Mouse (Mus musculus): ENCODE data around the gene Pex11g. TPM values are rescaled to one million over a fixed set of nuclear protein-coding genes. Genes with fewer than 3 reads are reported as not detected.

Pex11g gene
- polyA plus RNA-seq, 1 experiment: 4.6 TPM

DNA sequence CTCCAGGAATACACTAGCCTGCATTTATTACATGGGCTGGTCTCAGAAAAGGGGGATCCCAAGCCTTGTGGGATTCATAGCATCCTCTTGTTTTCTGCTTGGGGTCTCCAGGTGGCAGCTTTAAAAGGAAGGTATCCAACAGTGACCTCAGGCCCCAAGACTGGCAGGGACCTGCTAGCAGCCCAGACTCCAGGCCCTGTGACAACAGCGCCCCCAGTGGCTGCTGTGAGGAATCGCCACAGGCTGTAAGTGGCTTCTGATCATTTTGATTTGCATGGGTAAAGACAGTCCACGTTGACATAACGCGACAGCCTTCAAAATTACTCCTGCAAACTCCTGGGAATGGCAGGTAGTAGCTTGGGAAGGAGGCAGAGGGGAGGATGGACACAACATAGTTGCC is 16.8 kb downstream of the Pex11g start:
- Histone ChIP-seq H3K27ac (ENCODE audit: insufficient read depth, low read length) (no peak overlapping the region), H3K9me3 (replicated peaks; ENCODE audit: control insufficient read depth, insufficient read depth, low read length, poor library complexity, severe bottlenecking) (peaks cover 3% of the 10 kb centered on the region; the same call in 1 of the 2 replicates), H3K27me3 (ENCODE audit: control insufficient read depth, insufficient read depth, low read length, poor library complexity, severe bottlenecking) (no peaks in the 10 kb centered on the region), H3K4me3 (ENCODE audit: low read depth, low read length) (no peak overlapping the region), H3K36me3 (ENCODE audit: control insufficient read depth, insufficient read depth, low read length, poor library complexity, severe bottlenecking) (peaks cover 72% of the 10 kb centered on the region), H3K9ac (ENCODE audit: low read depth, poor library complexity, severe bottlenecking) (no peak overlapping the region), H3K4me1 (ENCODE audit: control insufficient read depth, insufficient read depth, low read length) (no peaks in the 10 kb centered on the region)
- TF ChIP-seq EP300 (IDR thresholded peaks at IDR 0.05; ENCODE audit: insufficient read depth, low read depth, low read length) (no peak), CTCF (IDR thresholded peaks at IDR 0.05; ENCODE audit: low read depth, low read length) (peak; percentile 97), POLR2A (IDR thresholded peaks at IDR 0.05; ENCODE audit: insufficient read depth, low read length) (no peak)

DNA sequence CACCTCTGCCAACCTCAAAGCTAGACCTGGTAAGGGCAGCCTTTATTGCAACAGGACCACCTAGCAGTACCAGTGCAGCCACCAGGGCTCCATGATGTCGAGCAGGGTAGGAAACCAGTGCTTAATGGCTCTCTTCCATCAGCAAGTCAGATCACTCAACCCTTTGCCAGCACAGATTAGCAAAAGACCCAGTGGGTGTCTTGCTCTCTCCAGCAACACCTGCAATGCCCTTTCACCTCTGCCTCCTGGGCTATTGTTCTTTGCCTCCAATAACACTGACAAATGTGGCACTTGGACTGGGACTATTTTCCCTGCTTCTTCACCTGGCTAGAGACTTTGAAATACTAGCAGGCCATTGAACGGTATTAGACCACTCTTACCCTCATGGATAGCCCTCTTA is 18.3 kb downstream of the Pex11g start:
- no peak for TF ChIP-seq EP300 (IDR thresholded peaks at IDR 0.05; ENCODE audit: insufficient read depth, low read depth, low read length)
- TF ChIP-seq POLR2A (IDR thresholded peaks at IDR 0.05; ENCODE audit: insufficient read depth, low read length): no peak
- TF ChIP-seq CTCF (IDR thresholded peaks at IDR 0.05; ENCODE audit: low read depth, low read length): no peak
- peaks cover 3% of the 10 kb centered on the region; the same call in 1 of the 2 replicates for H3K9me3 ChIP-seq (replicated peaks; ENCODE audit: control insufficient read depth, insufficient read depth, low read length, poor library complexity, severe bottlenecking)
- no peak overlapping the region for H3K27ac ChIP-seq (ENCODE audit: insufficient read depth, low read length)
- peaks cover 61% of the 10 kb centered on the region for H3K36me3 ChIP-seq (ENCODE audit: control insufficient read depth, insufficient read depth, low read length, poor library complexity, severe bottlenecking)
- H3K9ac ChIP-seq (ENCODE audit: low read depth, poor library complexity, severe bottlenecking): no peak overlapping the region
- H3K27me3 ChIP-seq (ENCODE audit: control insufficient read depth, insufficient read depth, low read length, poor library complexity, severe bottlenecking): no peaks in the 10 kb centered on the region
- no peak overlapping the region for H3K4me3 ChIP-seq (ENCODE audit: low read depth, low read length)
- H3K4me1 ChIP-seq (ENCODE audit: control insufficient read depth, insufficient read depth, low read length): no peaks in the 10 kb centered on the region

DNA sequence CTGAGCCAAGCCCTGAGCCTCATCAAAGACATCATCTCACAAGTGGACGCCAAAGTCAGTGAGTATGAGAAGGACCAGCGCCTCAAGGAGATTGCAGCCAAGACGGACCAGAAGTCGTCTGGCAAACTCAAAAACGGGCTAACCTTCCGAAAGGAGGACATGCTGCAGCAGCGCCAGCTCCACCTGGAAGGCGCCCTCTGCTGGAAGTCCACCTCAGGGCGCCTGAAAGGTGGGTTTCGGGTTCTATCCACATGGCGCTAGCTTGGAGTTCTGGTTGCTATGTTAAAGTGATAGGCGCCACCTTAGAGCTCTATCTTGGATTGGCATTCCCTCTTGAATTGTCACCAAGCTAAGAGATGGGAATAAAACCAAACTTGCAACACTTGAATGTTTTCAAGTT is 28.0 kb downstream of the Pex11g start:
- Histone ChIP-seq H3K27ac (ENCODE audit: insufficient read depth, low read length) (no peak overlapping the region), H3K36me3 (ENCODE audit: control insufficient read depth, insufficient read depth, low read length, poor library complexity, severe bottlenecking) (peaks cover 69% of the 10 kb centered on the region), H3K9ac (ENCODE audit: low read depth, poor library complexity, severe bottlenecking) (no peak overlapping the region)

DNA sequence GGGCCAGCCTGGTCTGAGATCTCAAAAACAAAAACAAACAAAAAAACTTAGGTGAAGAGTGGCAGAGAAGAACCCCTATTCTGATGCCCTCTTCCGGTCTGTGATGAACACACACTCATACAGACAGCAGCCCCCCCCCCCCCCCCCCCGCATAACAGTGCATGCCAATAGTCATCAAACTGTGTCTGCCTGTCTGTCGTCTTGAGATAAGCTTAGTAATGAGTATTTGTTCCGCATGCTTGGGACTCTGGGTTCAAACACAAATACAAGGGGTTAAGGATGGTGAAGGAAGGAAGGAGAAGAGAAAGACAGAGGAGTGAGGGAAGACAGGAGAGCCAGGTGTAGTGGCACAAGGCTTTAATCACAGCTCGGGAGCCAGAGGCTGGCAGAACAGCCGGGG is 31.0 kb downstream of the Pex11g start:
- Histone ChIP-seq H3K4me3 (ENCODE audit: low read depth, low read length) (no peak overlapping the region), H3K27me3 (ENCODE audit: control insufficient read depth, insufficient read depth, low read length, poor library complexity, severe bottlenecking) (no peaks in the 10 kb centered on the region), H3K9me3 (replicated peaks; ENCODE audit: control insufficient read depth, insufficient read depth, low read length, poor library complexity, severe bottlenecking) (no peaks in the 10 kb centered on the region), H3K4me1 (ENCODE audit: control insufficient read depth, insufficient read depth, low read length) (no peaks in the 10 kb centered on the region), H3K27ac (ENCODE audit: insufficient read depth, low read length) (no peak overlapping the region), H3K9ac (ENCODE audit: low read depth, poor library complexity, severe bottlenecking) (no peak overlapping the region), H3K36me3 (ENCODE audit: control insufficient read depth, insufficient read depth, low read length, poor library complexity, severe bottlenecking) (peaks cover 87% of the 10 kb centered on the region)
- no peak for TF ChIP-seq POLR2A (IDR thresholded peaks at IDR 0.05; ENCODE audit: insufficient read depth, low read length)
- TF ChIP-seq EP300 (IDR thresholded peaks at IDR 0.05; ENCODE audit: insufficient read depth, low read depth, low read length): no peak
- TF ChIP-seq CTCF (IDR thresholded peaks at IDR 0.05; ENCODE audit: low read depth, low read length): no peak

More for the DNA sequence above, 28.0 kb downstream of the Pex11g start:
- no peaks in the 10 kb centered on the region for H3K27me3 ChIP-seq (ENCODE audit: control insufficient read depth, insufficient read depth, low read length, poor library complexity, severe bottlenecking)
- H3K9me3 ChIP-seq (replicated peaks; ENCODE audit: control insufficient read depth, insufficient read depth, low read length, poor library complexity, severe bottlenecking): no peaks in the 10 kb centered on the region
- no peaks in the 10 kb centered on the region for H3K4me1 ChIP-seq (ENCODE audit: control insufficient read depth, insufficient read depth, low read length)
- TF ChIP-seq CTCF (IDR thresholded peaks at IDR 0.05; ENCODE audit: low read depth, low read length) (peak; percentile 84), EP300 (IDR thresholded peaks at IDR 0.05; ENCODE audit: insufficient read depth, low read depth, low read length) (no peak)
- no peak overlapping the region for H3K4me3 ChIP-seq (ENCODE audit: low read depth, low read length)

DNA sequence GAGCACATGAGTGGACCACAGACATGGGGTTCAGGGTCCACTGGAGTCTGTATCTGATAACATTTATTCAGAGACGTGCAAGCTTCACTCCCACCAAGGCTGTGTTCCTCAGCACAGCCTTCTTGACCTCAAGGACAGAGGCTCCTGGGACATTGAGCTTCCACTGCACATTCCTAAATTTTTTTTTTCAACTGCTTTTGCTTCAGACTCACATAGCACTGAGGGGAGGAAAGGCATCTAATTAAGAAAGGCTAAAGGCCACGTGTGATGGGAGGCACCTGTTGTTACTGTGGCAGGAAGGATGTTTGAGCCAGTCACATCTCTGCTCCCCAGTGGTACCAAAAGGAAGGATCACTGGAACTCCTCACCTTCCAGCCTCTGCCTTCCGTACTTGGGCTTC is 36.4 kb downstream of the Pex11g start:
- H3K4me1 ChIP-seq (ENCODE audit: control insufficient read depth, insufficient read depth, low read length): peaks cover 2% of the 10 kb centered on the region
- no peak overlapping the region for H3K27ac ChIP-seq (ENCODE audit: insufficient read depth, low read length)
- H3K9me3 ChIP-seq (replicated peaks; ENCODE audit: control insufficient read depth, insufficient read depth, low read length, poor library complexity, severe bottlenecking): no peaks in the 10 kb centered on the region
- no peaks in the 10 kb centered on the region for H3K27me3 ChIP-seq (ENCODE audit: control insufficient read depth, insufficient read depth, low read length, poor library complexity, severe bottlenecking)
- no peak for TF ChIP-seq CTCF (IDR thresholded peaks at IDR 0.05; ENCODE audit: low read depth, low read length)
- TF ChIP-seq POLR2A (IDR thresholded peaks at IDR 0.05; ENCODE audit: insufficient read depth, low read length): no peak
- no peak for TF ChIP-seq EP300 (IDR thresholded peaks at IDR 0.05; ENCODE audit: insufficient read depth, low read depth, low read length)
- no peak overlapping the region for H3K9ac ChIP-seq (ENCODE audit: low read depth, poor library complexity, severe bottlenecking)
- no peak overlapping the region for H3K4me3 ChIP-seq (ENCODE audit: low read depth, low read length)
- peaks cover 72% of the 10 kb centered on the region for H3K36me3 ChIP-seq (ENCODE audit: control insufficient read depth, insufficient read depth, low read length, poor library complexity, severe bottlenecking)

DNA sequence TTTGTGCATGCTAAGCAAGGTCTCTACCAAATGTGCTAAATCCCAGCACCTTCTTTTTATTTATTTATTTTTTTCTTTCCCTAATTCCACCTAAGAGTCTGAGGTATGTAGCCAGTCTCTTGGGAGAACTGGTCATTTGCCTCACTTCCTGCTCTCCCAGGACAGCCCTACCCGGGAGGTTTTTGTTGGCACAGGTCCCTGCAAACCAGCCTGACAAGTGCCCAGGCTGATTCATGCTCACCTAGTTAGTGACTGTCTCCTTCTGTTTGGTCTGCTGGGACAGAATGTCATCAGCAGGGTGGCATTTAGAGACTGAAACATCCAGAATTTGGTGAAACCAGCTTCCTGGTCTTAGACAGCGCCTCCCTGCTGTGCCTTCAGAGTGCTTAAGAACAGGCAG is 37.5 kb downstream of the Pex11g start:
- Histone ChIP-seq H3K9ac (ENCODE audit: low read depth, poor library complexity, severe bottlenecking) (no peak overlapping the region), H3K36me3 (ENCODE audit: control insufficient read depth, insufficient read depth, low read length, poor library complexity, severe bottlenecking) (peaks cover 64% of the 10 kb centered on the region), H3K4me1 (ENCODE audit: control insufficient read depth, insufficient read depth, low read length) (peaks cover 4% of the 10 kb centered on the region), H3K4me3 (ENCODE audit: low read depth, low read length) (no peak overlapping the region), H3K27ac (ENCODE audit: insufficient read depth, low read length) (no peak overlapping the region), H3K27me3 (ENCODE audit: control insufficient read depth, insufficient read depth, low read length, poor library complexity, severe bottlenecking) (no peaks in the 10 kb centered on the region), H3K9me3 (replicated peaks; ENCODE audit: control insufficient read depth, insufficient read depth, low read length, poor library complexity, severe bottlenecking) (no peaks in the 10 kb centered on the region)
- TF ChIP-seq POLR2A (IDR thresholded peaks at IDR 0.05; ENCODE audit: insufficient read depth, low read length) (no peak), EP300 (IDR thresholded peaks at IDR 0.05; ENCODE audit: insufficient read depth, low read depth, low read length) (no peak), CTCF (IDR thresholded peaks at IDR 0.05; ENCODE audit: low read depth, low read length) (no peak)
